Mouse (Mus musculus) cerebellum, adult (tissue): ENCODE measurements at regions not wholly inside any gene's neighbourhood (a gene's known extent, or its start where the extent isn't known, plus 50 kb on each side); places are given as distances from the start of the nearest gene placed in this dataset.

Experiments used
- ATAC-seq: cut with Nextera tagmentation; 2 replicates; pipeline ENCODE4 v1.9.2; 2017; ENCODE audit warnings: mild to moderate bottlenecking, moderate library complexity, mixed read lengths; ENCODE audit not compliant: insufficient number of reproducible peaks, low FRiP score, low TSS enrichment

GRCm38 (mm10) chr12:97929877-97930276 lies 329.4 kb downstream of the Galc start:
- no peak for ATAC-seq

DNA sequence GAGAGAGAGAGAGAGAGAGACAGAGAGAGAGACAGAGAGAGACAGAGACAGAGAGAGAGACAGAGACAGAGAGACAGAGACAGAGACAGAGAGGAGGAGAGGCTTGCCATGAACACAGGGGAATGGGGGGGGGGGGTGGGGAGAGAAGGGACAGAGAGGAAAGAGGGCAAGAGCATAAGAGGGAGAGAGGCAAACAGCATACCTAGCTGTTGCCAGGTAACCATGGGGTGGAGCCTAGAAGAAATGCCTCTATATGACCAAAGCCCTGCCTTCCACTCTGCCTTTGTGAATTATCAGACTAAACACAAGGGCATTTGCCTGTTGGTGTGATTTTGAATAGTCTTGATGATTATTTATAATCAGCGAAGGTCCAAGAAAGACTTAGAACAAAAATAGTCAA lies 332.2 kb downstream of the Galc start:
- no peak for ATAC-seq

- no peak for ATAC-seq
Measured at GRCm38 (mm10) chr12:97921349-97922264, 337.7 kb downstream of the Galc start.

- ATAC-seq, result no peak
Measured at GRCm38 (mm10) chr12:97918416-97918815, 340.8 kb downstream of the Galc start.

GRCm38 (mm10) chr12:97915026-97915425 lies 344.2 kb downstream of the Galc start:
- ATAC-seq, result no peak

GRCm38 (mm10) chr12:97912730-97913129 lies 346.5 kb downstream of the Galc start:
- ATAC-seq, result no peak

DNA sequence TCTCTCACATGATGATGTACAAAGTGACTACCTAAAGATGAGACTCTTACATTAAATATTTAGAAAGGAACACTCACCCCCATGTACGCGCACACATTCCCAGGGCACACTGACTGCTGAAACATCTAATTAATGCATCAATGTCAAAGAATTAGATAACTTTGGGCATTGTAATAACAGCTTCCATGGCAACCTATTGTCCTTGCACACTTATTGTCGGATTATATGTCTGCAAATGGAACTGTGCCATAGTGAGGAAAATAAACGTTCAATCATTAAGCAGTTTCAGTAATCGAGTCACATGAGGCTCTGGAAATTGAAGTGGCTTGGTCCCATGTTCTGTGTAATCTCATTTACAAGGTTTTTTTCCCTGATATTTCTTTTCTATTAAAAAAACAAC lies 360.0 kb downstream of the Galc start:
- no peak for ATAC-seq

- ATAC-seq, result no peak
Measured at GRCm38 (mm10) chr12:97898178-97898577, 361.1 kb downstream of the Galc start.

GRCm38 (mm10) chr12:97895981-97896380 lies 363.3 kb downstream of the Galc start:
- ATAC-seq, result no peak

- ATAC-seq, result no peak
Measured at GRCm38 (mm10) chr12:97888801-97889455, 370.3 kb downstream of the Galc start.

GRCm38 (mm10) chr12:97888291-97888800 lies 370.9 kb downstream of the Galc start:
- no peak for ATAC-seq

DNA sequence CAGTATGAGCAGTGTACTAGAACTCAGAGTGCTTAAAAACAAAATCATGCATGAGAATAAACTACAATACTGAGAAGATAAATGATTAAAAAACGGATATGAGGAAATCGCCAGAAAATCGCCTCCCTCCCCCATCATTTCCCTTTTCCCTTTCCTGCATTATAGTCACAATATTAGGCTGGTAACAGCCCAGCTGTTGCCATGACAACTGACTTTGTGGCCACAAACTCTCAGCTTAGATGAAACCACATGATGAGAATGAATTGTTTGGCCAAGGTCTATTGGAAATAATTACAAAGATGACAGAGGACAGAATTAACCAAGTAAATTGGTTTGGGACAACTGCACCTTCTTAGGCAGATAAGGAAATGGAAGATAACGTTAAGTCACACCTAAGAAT lies 376.8 kb downstream of the Galc start:
- no peak for ATAC-seq

DNA sequence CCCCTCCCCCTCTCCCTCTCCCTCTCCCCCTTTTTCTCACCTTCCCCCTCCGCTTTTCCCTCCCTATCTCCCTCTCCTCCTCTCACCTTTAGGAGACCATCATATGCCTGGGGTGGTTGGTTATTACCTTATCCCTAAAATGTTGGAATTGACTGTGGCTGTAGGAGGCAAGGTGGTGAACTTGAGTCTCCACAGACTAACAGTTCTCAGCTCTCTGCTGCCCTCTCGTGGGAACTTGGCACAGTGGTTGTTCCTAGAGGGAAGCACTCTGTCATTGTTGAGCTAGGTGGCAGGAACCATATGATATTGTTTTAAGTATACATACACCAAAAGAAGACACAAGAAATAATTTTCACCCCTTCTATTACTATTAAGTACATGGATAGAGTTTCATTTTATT lies 386.9 kb downstream of the Galc start:
- 0 out of 2 replicates have a peak, but pooled peaks have one; percentile 64 for ATAC-seq

DNA sequence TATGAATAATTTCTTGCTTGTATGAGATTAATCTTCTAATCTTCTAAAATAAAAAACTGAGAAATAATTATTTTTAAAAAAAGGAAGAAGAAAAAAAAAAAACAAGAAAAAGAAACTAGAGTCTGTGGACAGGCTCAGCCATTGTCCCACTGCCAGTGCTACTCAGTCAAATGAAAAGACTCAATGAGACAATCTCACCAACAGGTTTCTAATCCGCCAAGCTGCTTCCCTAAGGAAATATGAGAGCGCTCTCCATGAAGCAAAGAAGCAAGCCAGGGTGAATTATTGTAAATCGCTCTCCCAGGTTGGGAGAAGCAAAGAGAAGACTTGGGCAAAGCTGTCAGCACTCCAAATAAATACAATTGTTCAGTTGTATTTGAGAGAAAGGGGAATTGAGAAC lies 396.3 kb downstream of the Galc start:
- no peak for ATAC-seq

GRCm38 (mm10) chr12:97836202-97836908 lies 422.9 kb downstream of the Galc start:
- no peak for ATAC-seq

DNA sequence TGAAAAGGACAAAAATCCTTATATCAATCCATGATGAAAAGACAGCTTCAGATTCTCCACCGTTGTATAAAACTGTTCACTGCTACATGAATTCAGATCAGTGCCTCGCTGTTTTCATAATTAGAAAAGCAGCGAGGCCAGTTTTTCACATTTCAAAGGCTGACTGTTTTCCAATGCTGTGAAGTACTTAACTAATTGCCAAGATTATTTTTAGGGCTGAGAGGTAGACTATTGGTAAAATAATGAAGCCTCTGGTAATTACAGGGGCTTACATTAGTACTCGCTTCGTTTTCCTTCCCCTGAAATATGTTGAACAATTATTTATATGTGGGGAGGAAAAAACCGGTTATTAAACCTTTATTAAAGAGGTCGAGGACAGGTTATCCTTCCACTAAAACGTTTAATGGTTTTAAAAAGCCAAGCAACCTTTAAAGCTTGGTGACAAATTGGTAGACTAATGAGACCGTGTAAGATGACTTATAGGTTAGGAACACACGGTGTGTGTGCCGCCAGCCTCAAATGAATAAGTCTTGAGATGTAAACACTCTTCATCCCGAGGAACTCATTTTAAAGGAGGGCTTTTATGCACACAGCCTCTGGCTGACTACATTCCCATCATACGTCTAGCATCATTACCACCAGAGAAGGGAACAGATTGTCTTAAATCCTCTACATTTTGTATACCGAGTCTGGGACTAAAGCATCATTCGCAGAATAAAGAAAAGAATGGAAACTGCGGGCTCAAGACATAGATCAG lies 465.7 kb downstream of the Galc start:
- no peak for ATAC-seq

DNA sequence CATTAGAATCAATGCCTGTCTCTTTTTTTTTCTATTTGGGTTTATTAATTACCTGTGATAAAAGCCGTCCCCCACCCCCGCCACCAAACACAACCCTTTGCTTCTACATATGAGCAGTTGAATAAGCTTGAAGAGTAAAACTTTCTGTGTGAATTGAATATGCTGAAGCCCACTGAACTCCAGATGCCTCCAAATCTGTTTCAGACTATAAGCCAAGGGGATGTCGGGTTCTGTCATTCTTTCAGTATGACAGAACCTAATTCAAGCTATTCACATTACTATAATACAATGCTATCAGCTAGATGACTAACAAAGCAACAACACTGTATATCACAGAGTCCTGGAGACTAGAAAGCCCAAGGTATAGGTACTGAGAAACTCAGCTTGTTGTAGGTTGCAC lies 475.8 kb downstream of the Galc start:
- ATAC-seq, result no peak

DNA sequence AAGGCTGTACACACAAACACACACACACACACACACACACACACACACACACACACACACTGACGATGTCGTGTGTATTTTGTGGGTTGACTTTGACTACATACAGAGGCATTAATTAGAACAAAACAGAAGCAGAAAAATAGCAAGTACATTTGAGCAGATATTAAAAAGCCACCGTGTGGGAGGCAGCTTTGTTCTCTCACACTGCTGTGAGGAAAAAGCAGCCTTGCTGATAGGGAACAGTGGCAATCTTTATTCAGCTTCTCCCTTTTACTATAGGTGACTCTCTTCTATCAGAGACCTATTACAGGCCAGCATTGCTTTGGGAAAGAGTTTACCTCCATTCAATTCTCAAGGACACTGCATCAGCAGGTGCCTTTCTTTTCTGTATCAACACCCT lies 500.1 kb downstream of the Galc start:
- no peak for ATAC-seq

DNA sequence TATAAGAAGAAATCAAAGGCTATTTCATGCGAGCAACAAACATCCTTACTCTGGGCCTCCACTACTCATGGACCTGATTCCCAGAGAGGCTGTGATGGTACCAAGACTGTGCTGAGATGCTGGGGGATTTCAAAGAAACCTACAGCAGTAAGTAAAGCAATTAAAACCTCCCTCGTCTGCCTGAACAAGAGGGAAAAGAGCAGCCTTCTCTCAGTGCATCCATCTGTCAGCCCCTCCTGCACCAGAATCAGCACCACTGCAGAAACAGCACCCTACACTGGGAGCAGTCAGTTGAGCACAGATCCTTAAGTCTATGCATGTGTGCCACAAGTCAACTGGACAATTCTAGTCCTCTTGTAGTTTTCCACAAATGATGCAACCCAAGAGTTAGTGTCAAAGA lies 500.6 kb downstream of the Galc start:
- ATAC-seq, result no peak

- no peak for ATAC-seq
Measured at GRCm38 (mm10) chr12:97750166-97750565, 509.1 kb downstream of the Galc start.
